Mouse (Mus musculus): ENCODE measurements around the gene Hmgcr. TPM values are rescaled to one million over a fixed set of nuclear protein-coding genes. Genes with fewer than 3 reads are reported as not detected.

The Hmgcr gene
- total and polyA plus RNA-seq, 2 experiments from 2014 or later, result 111 to 145 TPM

- Histone ChIP-seq H3K4me1 (ENCODE audit: insufficient read depth, low read length) (no peaks in the 10 kb centered on the region), H3K9me3 (ENCODE audit: low read length) (no peaks in the 10 kb centered on the region), H3K36me3 (ENCODE audit: insufficient read depth, low read length) (peaks cover 15% of the 10 kb centered on the region), H3K27me3 (ENCODE audit: insufficient read depth, low read length) (no peaks in the 10 kb centered on the region), H3K4me2 (ENCODE audit: low read depth, low read length) (no peak overlapping the region), H3K9ac (replicated peaks; ENCODE audit: low read length) (no peak overlapping the region), H3K27ac (no peak overlapping the region), H3K4me3 (ENCODE audit: low read length) (no peak overlapping the region)
- ATAC-seq (no peak), DNase-seq (ENCODE audit: low spot score) (no peak)
- 94% methylated on average over 2 of the region's 2 CpGs for WGBS
- TF ChIP-seq CTCF (IDR thresholded peaks at IDR 0.05; ENCODE audit: low read depth), result no peak
Observed at GRCm38 (mm10) chr13:96604242-96604641, 66.5 kb downstream of the Hmgcr start.

GRCm38 (mm10) chr13:96599182-96599581 is 71.6 kb downstream of the Hmgcr start:
- Histone ChIP-seq H3K27ac (no peak overlapping the region), H3K4me1 (ENCODE audit: insufficient read depth, low read length) (no peaks in the 10 kb centered on the region), H3K4me3 (ENCODE audit: low read length) (no peak overlapping the region), H3K36me3 (ENCODE audit: insufficient read depth, low read length) (peaks cover 4% of the 10 kb centered on the region; the same call in 1 of the 2 replicates), H3K4me2 (ENCODE audit: low read depth, low read length) (no peak overlapping the region), H3K9me3 (ENCODE audit: low read length) (no peaks in the 10 kb centered on the region), H3K9ac (replicated peaks; ENCODE audit: low read length) (no peak overlapping the region), H3K27me3 (ENCODE audit: insufficient read depth, low read length) (no peaks in the 10 kb centered on the region)
- WGBS, result 95% methylated on average over 9 of the region's 9 CpGs
- ATAC-seq, result no peak
- no peak for TF ChIP-seq CTCF (IDR thresholded peaks at IDR 0.05; ENCODE audit: low read depth)
- DNase-seq (ENCODE audit: low spot score), result no peak

Other genes starting within 250 kb of the Hmgcr start
- not detected in 2 replicates for gene Ankdd1b, start 199.7 kb downstream of the Hmgcr start, total RNA-seq (2014; rRNA removed)
- gene Ankdd1b, start 199.7 kb downstream of the Hmgcr start, polyA plus RNA-seq (2015; fragmentation: Nextera tagmentation; extraction: Ambion mirVana), result 0.23 and 0.35 TPM in 2 replicates
- gene Gm17622, start 180.2 kb downstream of the Hmgcr start, total RNA-seq (2014; rRNA removed), result not detected in 2 replicates
- not detected in 2 replicates for gene Gm17622, start 180.2 kb downstream of the Hmgcr start, polyA plus RNA-seq (2015; fragmentation: Nextera tagmentation; extraction: Ambion mirVana)
- 4.0 and 5.6 TPM in 2 replicates for gene Polk, start 128.4 kb downstream of the Hmgcr start, total RNA-seq (2014; rRNA removed)
- gene Polk, start 128.4 kb downstream of the Hmgcr start, polyA plus RNA-seq (2015; fragmentation: Nextera tagmentation; extraction: Ambion mirVana), result 4.4 and 4.6 TPM in 2 replicates
- 35.0 and 40.3 TPM in 2 replicates for gene Col4a3bp, start 128.3 kb downstream of the Hmgcr start, total RNA-seq (2014; rRNA removed)
- 8.7 and 9.5 TPM in 2 replicates for gene Col4a3bp, start 128.3 kb downstream of the Hmgcr start, polyA plus RNA-seq (2015; fragmentation: Nextera tagmentation; extraction: Ambion mirVana)
- gene Ankrd31, start 77.3 kb upstream of the Hmgcr start, total RNA-seq (2014; rRNA removed), result 0.05 TPM in 1 of 2 replicates, not detected in the other
- gene Ankrd31, start 77.3 kb upstream of the Hmgcr start, polyA plus RNA-seq (2015; fragmentation: Nextera tagmentation; extraction: Ambion mirVana), result not detected in 2 replicates